Mouse (Mus musculus) ovary, postnatal 14 days (tissue): ENCODE measurements at regions not wholly inside any gene's neighbourhood (a gene's known extent, or its start where the extent isn't known, plus 50 kb on each side); places are given as distances from the start of the nearest gene placed in this dataset.
"Not testable (repeated sequence)": the region's sequence is repeated elsewhere in the genome, so short reads cannot be mapped to it uniquely, and the experiment has no call there.

Experiments
- DNase-seq: peaks from one replicate; pipeline ENCODE4 v3.0.0; 2022; ENCODE audit warnings: low spot score

DNA sequence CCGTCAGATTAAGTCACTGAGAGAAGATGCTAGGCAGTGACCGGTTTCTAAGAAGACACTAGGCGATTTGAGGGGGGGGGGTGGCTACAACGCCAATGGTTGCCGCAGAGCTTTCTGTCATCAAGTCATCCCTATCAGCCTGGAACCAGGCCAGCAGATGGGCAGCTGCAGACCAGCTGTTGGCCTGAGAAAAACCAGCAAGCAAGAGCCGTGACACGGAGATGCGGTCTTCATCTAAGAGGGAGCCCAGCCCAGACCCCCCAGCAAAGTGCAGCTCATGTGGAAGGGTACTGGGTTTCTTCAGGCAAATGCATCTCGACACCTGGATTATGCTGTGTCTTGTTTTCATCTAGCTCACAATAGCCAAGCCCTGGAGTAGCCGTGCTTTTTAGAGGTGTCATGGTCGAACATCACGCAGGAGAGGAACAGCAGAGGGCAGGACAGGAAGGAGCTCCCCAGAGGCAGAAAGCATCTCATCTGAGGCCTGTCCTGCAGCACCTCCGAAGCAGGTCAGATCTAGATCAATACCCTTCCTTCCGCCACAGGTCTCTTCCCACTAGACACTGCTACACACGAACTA, 76.3 kb downstream of the Cpn2 start:
- DNase-seq, result no peak

DNA sequence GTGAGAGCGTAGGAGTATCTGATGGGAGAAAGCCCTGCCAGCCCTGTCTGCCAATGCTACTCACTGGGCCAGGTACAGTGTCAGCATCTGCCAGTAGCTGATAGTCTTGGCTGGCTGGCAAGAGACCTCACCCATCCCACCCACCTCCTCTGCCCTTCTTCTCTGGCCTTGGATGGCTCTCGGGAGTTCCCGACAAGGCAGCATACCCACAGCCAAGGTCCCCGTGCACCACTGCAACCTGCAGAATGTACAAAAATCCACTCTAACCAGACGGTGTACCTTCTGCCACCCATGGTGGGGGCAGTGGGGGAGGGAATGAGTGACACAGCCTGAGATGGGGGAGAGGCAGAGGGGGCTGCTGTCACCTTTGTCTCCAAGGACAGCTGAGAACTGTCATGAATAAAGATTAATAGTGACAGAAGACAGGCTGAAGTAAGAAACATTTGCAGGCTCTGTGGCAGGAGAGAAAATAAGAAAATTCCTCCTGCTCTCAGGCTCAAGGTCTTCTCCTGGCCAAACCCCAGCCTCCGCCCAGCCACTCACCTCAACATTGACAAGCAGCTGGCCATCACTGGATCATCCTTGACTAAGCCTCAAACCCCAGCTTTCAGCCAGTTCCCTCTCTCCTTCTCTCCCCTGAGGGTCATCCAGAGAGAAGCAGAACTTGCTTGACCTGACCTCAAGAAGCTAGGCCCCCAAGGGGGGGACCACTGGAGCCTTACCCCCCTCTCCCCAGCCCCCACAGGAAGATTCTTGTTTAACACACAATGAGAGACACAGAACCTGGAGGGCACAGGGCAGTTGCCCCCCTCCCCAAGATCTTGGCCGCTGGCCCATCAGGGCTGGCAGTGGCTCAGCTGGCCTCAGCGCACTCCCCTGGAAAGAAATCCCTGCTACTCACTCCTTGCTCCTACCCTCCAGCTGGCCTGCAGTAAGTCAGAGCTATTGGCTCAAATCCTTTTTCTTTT, 73.7 kb downstream of the Cpn2 start:
- DNase-seq, result peak; percentile 72

DNA sequence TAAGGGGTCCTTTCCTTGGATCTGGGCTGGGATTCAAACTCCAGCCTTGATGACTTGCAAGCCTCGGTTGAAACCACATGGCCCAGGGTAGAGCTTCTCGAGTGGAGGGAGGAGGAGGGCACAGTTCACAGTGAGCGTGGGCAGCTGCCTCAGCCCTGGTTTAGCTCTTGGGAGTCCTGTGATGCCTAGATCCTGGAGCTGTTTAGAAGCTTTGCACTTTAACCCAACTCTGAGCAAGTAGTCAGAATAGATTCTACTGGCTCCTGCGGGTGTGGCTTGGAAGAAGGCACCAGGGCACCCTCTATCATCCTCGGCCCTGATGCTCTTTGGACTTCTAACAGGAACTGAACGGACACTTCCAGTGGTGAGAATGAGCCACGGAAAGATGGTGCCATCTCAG, 72.5 kb downstream of the Cpn2 start:
- no peak for DNase-seq

DNA sequence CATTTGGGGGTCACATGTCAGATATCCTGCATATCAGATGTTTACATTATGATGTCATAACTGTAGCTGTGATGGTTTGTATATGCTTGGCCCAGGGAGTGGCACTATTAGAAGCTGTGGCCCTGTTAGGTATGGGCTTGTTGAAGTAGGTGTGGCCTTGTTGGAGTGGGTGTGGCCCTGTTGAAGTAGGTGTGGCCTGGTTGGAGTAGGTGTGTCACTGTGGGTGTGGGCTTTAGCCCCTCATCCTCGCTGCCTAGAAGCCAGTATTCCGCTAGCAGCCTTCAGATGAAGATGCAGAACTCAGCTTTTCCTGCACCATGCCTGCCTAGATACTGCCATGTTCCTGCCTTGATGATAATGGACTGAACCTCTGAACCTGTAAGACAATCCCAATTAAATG, 71.4 kb downstream of the Cpn2 start:
- DNase-seq, result not testable (repeated sequence)

DNA sequence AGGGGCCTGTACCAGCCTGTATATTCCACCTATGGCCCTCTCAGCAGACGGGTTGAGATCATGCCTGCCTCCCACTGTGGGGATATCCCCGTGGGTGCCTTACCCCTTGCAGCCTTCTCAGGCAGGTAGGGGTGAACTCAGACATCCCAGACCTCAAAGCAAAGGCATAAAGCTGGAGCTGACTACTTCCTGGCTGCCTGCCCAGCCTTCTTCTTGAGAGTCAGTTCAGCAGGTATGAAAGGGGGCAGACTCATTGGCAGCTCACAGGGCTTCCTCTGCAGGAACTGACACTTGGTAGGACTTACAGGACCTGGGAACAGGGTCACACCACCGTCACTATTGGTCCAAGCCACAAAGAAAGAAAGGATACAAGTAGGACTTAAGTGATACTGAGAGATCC, 69.9 kb downstream of the Cpn2 start:
- no peak for DNase-seq

DNA sequence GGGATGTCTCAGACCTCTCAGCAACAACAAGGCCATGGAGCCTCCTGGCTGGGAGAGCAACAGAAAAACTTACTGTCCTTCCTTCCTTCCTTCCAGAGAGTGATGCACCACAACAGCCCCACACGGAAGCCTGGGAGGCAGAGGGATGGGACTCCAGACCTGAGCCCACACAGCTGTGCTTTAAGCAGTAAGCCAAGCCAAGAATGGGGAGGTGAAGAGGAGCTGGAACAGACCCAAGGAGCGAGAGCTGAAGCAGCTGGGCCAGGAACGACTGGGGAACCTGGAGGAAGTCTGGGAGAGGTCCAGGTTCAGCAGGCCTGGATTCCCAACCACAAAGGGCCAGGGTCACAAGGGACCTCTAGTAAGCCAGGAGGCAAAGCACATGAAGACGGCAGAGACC, 67.5 kb downstream of the Cpn2 start:
- no peak for DNase-seq

DNA sequence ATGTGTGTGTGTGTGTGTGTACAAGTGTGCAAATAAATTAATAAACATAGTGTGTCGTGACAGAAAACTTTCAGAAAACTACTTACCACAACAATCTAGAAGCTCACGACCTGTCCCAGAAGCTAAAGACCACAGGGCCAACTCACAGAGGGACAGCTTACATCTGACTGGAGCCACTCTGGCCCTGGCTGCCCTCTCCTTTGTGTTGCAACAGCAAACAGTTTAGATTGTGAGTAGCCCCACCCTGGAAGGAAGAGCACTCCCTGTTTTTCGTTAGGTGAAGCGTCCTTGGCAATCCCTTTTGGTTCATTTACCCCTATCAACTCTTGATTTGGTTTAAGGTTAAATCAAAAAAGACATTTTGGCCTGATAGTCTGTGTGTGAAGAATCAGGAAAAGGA, 63.2 kb downstream of the Cpn2 start:
- DNase-seq, result no peak

DNA sequence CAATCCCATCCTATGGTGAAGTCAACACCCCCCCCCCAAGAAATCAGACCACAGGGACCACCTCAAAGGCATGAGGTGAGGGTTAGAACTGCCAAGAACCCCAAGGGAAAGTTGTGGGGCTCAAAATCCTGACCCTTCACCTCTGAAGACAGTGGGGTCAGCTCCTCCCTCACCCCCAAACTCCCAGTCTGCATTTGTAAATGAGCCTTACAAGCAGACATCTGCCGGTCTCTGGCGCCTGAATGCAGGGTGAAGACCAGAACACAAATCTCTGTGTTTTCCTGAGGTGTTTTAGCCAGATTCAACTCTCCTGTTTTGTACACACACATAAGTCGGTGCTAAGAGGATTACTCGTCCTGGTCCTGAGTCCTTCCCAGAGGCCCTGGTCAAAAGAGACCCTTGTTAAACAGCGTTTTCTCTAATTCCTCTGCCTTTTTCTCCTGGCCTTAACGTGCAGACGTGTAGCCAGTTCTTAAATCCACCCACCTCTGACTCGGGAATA, 61.9 kb downstream of the Cpn2 start:
- no peak for DNase-seq

DNA sequence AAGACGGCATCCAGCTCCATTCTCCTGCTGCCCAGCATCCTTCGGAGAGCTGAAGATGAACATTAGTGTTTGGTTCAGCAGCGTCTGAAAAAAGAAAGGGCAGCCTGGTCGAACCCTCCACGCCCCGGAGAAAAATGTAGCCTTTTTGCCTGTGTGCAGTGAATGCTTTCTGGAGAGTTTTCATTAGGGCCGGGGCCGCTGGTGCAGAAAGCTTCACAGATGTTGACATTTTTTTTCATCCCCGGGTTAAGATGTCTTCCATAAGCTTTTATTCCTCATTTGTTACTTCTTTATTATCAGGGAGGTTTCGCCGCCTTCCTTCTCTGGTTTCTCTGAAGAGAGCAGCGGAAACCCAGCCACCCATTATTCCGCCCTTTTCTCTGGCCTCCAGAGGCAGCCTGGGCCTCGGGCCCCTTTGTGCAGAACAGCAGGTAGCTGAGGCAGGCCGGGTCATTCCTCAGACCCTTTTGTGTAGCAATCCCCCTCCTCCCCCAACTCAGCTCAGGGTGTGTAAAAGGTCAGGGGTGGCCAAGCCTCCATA, 61.4 kb downstream of the Cpn2 start:
- DNase-seq, result no peak
